Mouse (Mus musculus) brain, embryonic 14.5 days (tissue): ENCODE data around the gene Otof.

ENCODE experiments used
- CTCF ChIP-seq: fragments of 200-500 bp; IDR thresholded peaks from 2 replicates; pipeline ENCODE4 v1.5.1; 2012; ENCODE audit warnings: inconsistent platforms, mild to moderate bottlenecking, moderate library complexity, borderline replicate concordance; ENCODE audit not compliant: insufficient read depth, insufficient read length; ENCODE audit errors: extremely low read depth
- POLR2A ChIP-seq: fragments of 200-500 bp; IDR thresholded peaks from 2 replicates; pipeline ENCODE4 v1.6.1; 2012; ENCODE audit warnings: mild to moderate bottlenecking, inconsistent platforms, borderline replicate concordance; ENCODE audit not compliant: poor library complexity, insufficient read depth, insufficient read length, severe bottlenecking; ENCODE audit errors: extremely low read depth

- no peak for TF ChIP-seq CTCF
- TF ChIP-seq POLR2A, result no peak
Measured at GRCm38 (mm10) chr5:30496821-30497220, 35.1 kb upstream of the Otof start.
